Mouse (Mus musculus) MEL (cell line): Measurements from ENCODE around the gene Guca2a. TPM values are rescaled to one million over a fixed set of nuclear protein-coding genes. Genes with fewer than 3 reads are reported as not detected.

ENCODE experiments used
- DNase-seq: peaks from one replicate; pipeline ENCODE4 v3.0.0; 2011; ENCODE audit warnings: low read depth, low spot score
- H3K27ac ChIP-seq: 2 replicates; pipeline ENCODE4 v1.5.1; 2012; ENCODE audit warnings: low read depth, mild to moderate bottlenecking, control low read depth, low read length, moderate library complexity; ENCODE audit not compliant: control insufficient read depth
- H3K27me3 ChIP-seq, 2 experiments: fragments of 150-350 bp in 1 of 2; sonication (generic) in 1 of 2; 2 replicates each; pipeline ENCODE4 v1.6.1; 2012; ENCODE audit warnings: low read length in 2 of 2, mild to moderate bottlenecking in 2 of 2, improper control_type of control experiment in 1 of 2, moderate library complexity in 1 of 2; ENCODE audit not compliant: insufficient read depth in 2 of 2, control insufficient read depth in 1 of 2
- H3K36me3 ChIP-seq, 2 experiments: 2 replicates each; pipeline ENCODE4 v1.6.1; 2012 to 2014; ENCODE audit warnings: low read length in 2 of 2, improper control_type of control experiment in 1 of 2, inconsistent platforms in 1 of 2, mild to moderate bottlenecking in 1 of 2; ENCODE audit not compliant: insufficient read depth in 2 of 2, control insufficient read depth in 1 of 2
- H3K4me1 ChIP-seq, 2 experiments: fragments of 150-350 bp in 1 of 2; sonication (generic) in 1 of 2; 2 replicates each; pipeline ENCODE4 v1.6.1; 2012; ENCODE audit warnings: low read length in 2 of 2, improper control_type of control experiment in 1 of 2, mild to moderate bottlenecking in 1 of 2; ENCODE audit not compliant: insufficient read depth in 2 of 2, control insufficient read depth in 1 of 2
- H3K4me3 ChIP-seq, 2 experiments: fragments of 150-350 bp in 1 of 2; sonication (generic) in 1 of 2; 2 replicates each; pipeline ENCODE4 v1.5.1; 2012; ENCODE audit warnings: low read depth in 2 of 2, low read length in 2 of 2, mild to moderate bottlenecking in 2 of 2, moderate library complexity in 2 of 2, control low read depth in 1 of 2, improper control_type of control experiment in 1 of 2; ENCODE audit not compliant: control insufficient read depth in 1 of 2, insufficient read depth in 1 of 2
- H3K79me2 ChIP-seq: 2 replicates; pipeline ENCODE4 v1.6.1; 2012; ENCODE audit warnings: mild to moderate bottlenecking, low read length, moderate library complexity; ENCODE audit not compliant: control insufficient read depth, poor library complexity, insufficient read depth
- H3K9ac ChIP-seq: 2 replicates; pipeline ENCODE4 v1.6.1; 2012; ENCODE audit warnings: low read depth, mild to moderate bottlenecking, control low read depth, low read length, moderate library complexity; ENCODE audit not compliant: control insufficient read depth, poor library complexity, severe bottlenecking
- H3K9me3 ChIP-seq: fragments of 150-350 bp; sonication (generic); replicated peaks from 2 replicates; pipeline ENCODE4 v1.6.1; 2012; ENCODE audit warnings: mild to moderate bottlenecking, low read length, improper control_type of control experiment, moderate library complexity; ENCODE audit not compliant: insufficient read depth
- CHD1 ChIP-seq: IDR thresholded peaks from 2 replicates; pipeline ENCODE4 v1.6.1; 2012; ENCODE audit warnings: low read depth, mild to moderate bottlenecking, inconsistent platforms, low read length, improper control_type of control experiment
- CTCF ChIP-seq, 3 experiments: IDR thresholded peaks in 2 of 3; conservative IDR thresholded peaks in 1 of 3; 2 replicates each; pipeline ENCODE4 v1.5.1; 2011 to 2012; ENCODE audit warnings: low read length in 3 of 3, low read depth in 2 of 3, mild to moderate bottlenecking in 2 of 3, improper control_type of control experiment in 1 of 3, inconsistent platforms in 1 of 3, mixed read lengths in 1 of 3, moderate library complexity in 1 of 3; ENCODE audit not compliant: control insufficient read depth in 1 of 3, insufficient read depth in 1 of 3, poor library complexity in 1 of 3, severe bottlenecking in 1 of 3
- E2F4 ChIP-seq: IDR thresholded peaks from 2 replicates; pipeline ENCODE4 v1.6.1; 2011; ENCODE audit warnings: low read depth, low read length, improper control_type of control experiment, borderline replicate concordance
- GABPA ChIP-seq: IDR thresholded peaks from 2 replicates; pipeline ENCODE4 v1.6.1; 2012; ENCODE audit warnings: low read depth, mild to moderate bottlenecking, inconsistent platforms, low read length, improper control_type of control experiment, moderate library complexity
- JUND ChIP-seq: IDR thresholded peaks from 2 replicates; pipeline ENCODE4 v1.6.1; 2011; ENCODE audit warnings: low read depth, mild to moderate bottlenecking, improper control_type of control experiment, low read length
- KAT2A ChIP-seq: conservative IDR thresholded peaks from 2 replicates; pipeline ENCODE4 v1.6.1; 2012; ENCODE audit warnings: low read depth, low read length, improper control_type of control experiment, inconsistent platforms
- MAX ChIP-seq: IDR thresholded peaks from 2 replicates; pipeline ENCODE4 v1.6.1; 2011; ENCODE audit warnings: low read length, improper control_type of control experiment
- MEF2A ChIP-seq: IDR thresholded peaks from 2 replicates; pipeline ENCODE4 v1.6.1; 2014; ENCODE audit warnings: low read depth, mild to moderate bottlenecking, inconsistent platforms, low read length, improper control_type of control experiment; ENCODE audit not compliant: poor library complexity, insufficient replicate concordance, severe bottlenecking; ENCODE audit errors: extremely low read depth
- MXI1 ChIP-seq: IDR thresholded peaks from 2 replicates; pipeline ENCODE4 v1.6.1; 2011; ENCODE audit warnings: mild to moderate bottlenecking, low read depth, low read length, improper control_type of control experiment
- MYC ChIP-seq: IDR thresholded peaks from 2 replicates; pipeline ENCODE4 v1.6.1; 2011; ENCODE audit warnings: low read depth, mild to moderate bottlenecking, low read length, improper control_type of control experiment, moderate library complexity
- NELFE ChIP-seq: IDR thresholded peaks from 2 replicates; pipeline ENCODE4 v1.6.1; 2011; ENCODE audit warnings: low read depth, low read length, improper control_type of control experiment
- POLR2A ChIP-seq, 2 experiments: IDR thresholded peaks; 2 replicates each; pipeline ENCODE4 v1.6.1; 2011 to 2012; ENCODE audit warnings: low read length in 2 of 2, mild to moderate bottlenecking in 2 of 2, control low read depth in 1 of 2, improper control_type of control experiment in 1 of 2, low read depth in 1 of 2, moderate library complexity in 1 of 2; ENCODE audit not compliant: control insufficient read depth in 1 of 2, insufficient read depth in 1 of 2, poor library complexity in 1 of 2
- RAD21 ChIP-seq: IDR thresholded peaks from 2 replicates; pipeline ENCODE4 v1.6.1; 2011; ENCODE audit warnings: mild to moderate bottlenecking, low read depth, low read length, improper control_type of control experiment
- RCOR1 ChIP-seq: IDR thresholded peaks from 2 replicates; pipeline ENCODE4 v1.6.1; 2012; ENCODE audit warnings: low read depth, mild to moderate bottlenecking, inconsistent platforms, low read length, improper control_type of control experiment
- SMC3 ChIP-seq: IDR thresholded peaks from 2 replicates; pipeline ENCODE4 v1.6.1; 2011; ENCODE audit warnings: low read depth, low read length, improper control_type of control experiment
- TAL1 ChIP-seq: IDR thresholded peaks from 2 replicates; pipeline ENCODE4 v1.6.1; 2012; ENCODE audit warnings: mild to moderate bottlenecking, inconsistent platforms, low read length, moderate library complexity, mixed read lengths
- TBP ChIP-seq: IDR thresholded peaks from 2 replicates; pipeline ENCODE4 v1.8.0; 2011; ENCODE audit warnings: low read depth, low read length, improper control_type of control experiment
- TCF12 ChIP-seq: IDR thresholded peaks from 2 replicates; pipeline ENCODE4 v1.6.1; 2014; ENCODE audit warnings: low read depth, mild to moderate bottlenecking, inconsistent platforms, low read length, improper control_type of control experiment, moderate library complexity
- UBTF ChIP-seq: IDR thresholded peaks from 2 replicates; pipeline ENCODE4 v1.6.1; 2012; ENCODE audit warnings: low read depth, mild to moderate bottlenecking, inconsistent platforms, low read length, improper control_type of control experiment, moderate library complexity, borderline replicate concordance; ENCODE audit not compliant: insufficient read depth
- USF1 ChIP-seq: IDR thresholded peaks from 2 replicates; pipeline ENCODE4 v1.6.1; 2014; ENCODE audit warnings: low read depth, mild to moderate bottlenecking, inconsistent platforms, low read length, improper control_type of control experiment, moderate library complexity
- USF2 ChIP-seq, 2 experiments: IDR thresholded peaks; 2 replicates each; pipeline ENCODE4 v1.6.1; 2011 to 2012; ENCODE audit warnings: improper control_type of control experiment in 2 of 2, low read length in 2 of 2, borderline replicate concordance in 1 of 2, inconsistent platforms in 1 of 2, low read depth in 1 of 2, mild to moderate bottlenecking in 1 of 2; ENCODE audit not compliant: insufficient read depth in 1 of 2
- ZC3H11A ChIP-seq: IDR thresholded peaks from 2 replicates; pipeline ENCODE4 v1.6.1; 2012; ENCODE audit warnings: low read depth, mild to moderate bottlenecking, inconsistent platforms, low read length, improper control_type of control experiment
- ZMIZ1 ChIP-seq: IDR thresholded peaks from 2 replicates; pipeline ENCODE4 v1.6.1; 2012; ENCODE audit warnings: low read depth, mild to moderate bottlenecking, inconsistent platforms, low read length, improper control_type of control experiment, moderate library complexity
- ZNF384 ChIP-seq: IDR thresholded peaks from 2 replicates; pipeline ENCODE4 v1.6.1; 2012; ENCODE audit warnings: low read depth, mild to moderate bottlenecking, inconsistent platforms, low read length, improper control_type of control experiment
- polyA plus RNA-seq, 2 experiments: library from polyadenylated mRNA; stranded (reverse) in 1 of 2; unstranded in 1 of 2; fragments of >175 nt in 1 of 2; fragments of >200 nt in 1 of 2; gene quantifications; 2 replicates each; pipeline versions ENCODE4 v1.2.1 to v1.2.4; 2012; ENCODE audit warnings: low replicate concordance in 2 of 2, low read depth in 1 of 2; ENCODE audit not compliant: insufficient read length in 2 of 2, insufficient read depth in 1 of 2, missing spikeins in 1 of 2
- total RNA-seq: library from RNA; depleted of rRNA; stranded (reverse); fragments of 300-350 nt; gene quantifications from 2 replicates; pipeline ENCODE4 v1.2.3, GENCODE M21; 2012

The Guca2a gene
- total and polyA plus RNA-seq, 3 experiments, result not detected

GRCm38 (mm10) chr4:119667454-119667853 is 29.9 kb downstream of the Guca2a start:
- Histone ChIP-seq H3K36me3 (no peaks in the 10 kb centered on the region), H3K27ac (no peak overlapping the region), H3K79me2 (no peaks in the 10 kb centered on the region), H3K9me3 (no peaks in the 10 kb centered on the region), H3K9ac (no peak overlapping the region), H3K27me3 (no peaks in the 10 kb centered on the region), H3K4me3 (no peak overlapping the region), H3K4me1 (no peaks in the 10 kb centered on the region)
- peak; percentile 88 for TF ChIP-seq ZC3H11A
- no peak for TF ChIP-seq UBTF
- TF ChIP-seq ZMIZ1, result no peak
- peak; percentile 86 to 94 (median 87) for TF ChIP-seq CTCF (IDR thresholded peaks at IDR 0.05 in 2 of 3, conservative IDR thresholded peaks at IDR 0.05 in 1 of 3; ENCODE audit: control insufficient read depth in 1 of 3, insufficient read depth in 1 of 3, low read depth in 2 of 3, low read length in 3 of 3, poor library complexity in 1 of 3, severe bottlenecking in 1 of 3)
- no peak for TF ChIP-seq USF2 (IDR thresholded peaks at IDR 0.05; ENCODE audit: borderline replicate concordance in 1 of 2, insufficient read depth in 1 of 2, low read depth in 1 of 2, low read length in 2 of 2)
- TF ChIP-seq SMC3, result peak; percentile 93
- no peak for TF ChIP-seq POLR2A (IDR thresholded peaks at IDR 0.05; ENCODE audit: control insufficient read depth in 1 of 2, insufficient read depth in 1 of 2, low read depth in 1 of 2, low read length in 2 of 2, poor library complexity in 1 of 2)
- peak; percentile 91 for TF ChIP-seq RAD21
- DNase-seq, result peak; percentile 58

- H3K9me3 ChIP-seq, result no peaks in the 10 kb centered on the region
- no peaks in the 10 kb centered on the region for H3K27me3 ChIP-seq
- no peak for TF ChIP-seq CHD1
- TF ChIP-seq KAT2A, result no peak
- TF ChIP-seq MXI1, result no peak
- no peak for TF ChIP-seq USF1
- no peak for TF ChIP-seq TAL1
- no peak for TF ChIP-seq ZNF384
- TF ChIP-seq JUND, result no peak
- no peak for TF ChIP-seq MAX
- TF ChIP-seq MEF2A, result no peak
- no peak for TF ChIP-seq E2F4
- TF ChIP-seq UBTF, result no peak
- TF ChIP-seq TCF12, result no peak
- TF ChIP-seq RCOR1, result no peak
- no peak for TF ChIP-seq GABPA
- no peak for TF ChIP-seq ZMIZ1
- no peak for TF ChIP-seq NELFE
- no peak for TF ChIP-seq RAD21
- no peak for TF ChIP-seq MYC
- no peak for TF ChIP-seq ZC3H11A
- TF ChIP-seq TBP, result no peak
- H3K79me2 ChIP-seq, result no peaks in the 10 kb centered on the region
- H3K27ac ChIP-seq, result no peak overlapping the region
- H3K9ac ChIP-seq, result no peak overlapping the region
- no peak overlapping the region for H3K4me3 ChIP-seq
- H3K4me1 ChIP-seq, result no peaks in the 10 kb centered on the region
- no peaks in the 10 kb centered on the region for H3K36me3 ChIP-seq
- DNase-seq, result no peak
Measured at GRCm38 (mm10) chr4:119668185-119668584, 30.7 kb downstream of the Guca2a start.
